Mouse (Mus musculus) heart, embryonic 12.5 days (tissue): ENCODE measurements at regions not wholly inside any gene's neighbourhood (a gene's known extent, or its start where the extent isn't known, plus 50 kb on each side); places are given as distances from the start of the nearest gene placed in this dataset.
A peak's percentile ranks its signal among the peaks of the same experiment; 100 is the strongest.

Experiments
- ATAC-seq: fragments of 200-750 bp; cut with Nextera tagmentation; 2 replicates; pipeline ENCODE4 v1.8.0; 2017; ENCODE audit warnings: moderate TSS enrichment, moderate library complexity; ENCODE audit not compliant: insufficient number of reproducible peaks, low FRiP score
- H3K27ac ChIP-seq: fragments of 300-500 bp; sonication (generic); 2 replicates; pipeline ENCODE4 v1.5.1; 2016; ENCODE audit warnings: mild to moderate bottlenecking, moderate library complexity; ENCODE audit not compliant: poor library complexity, severe bottlenecking
- H3K27me3 ChIP-seq: fragments of 300-500 bp; sonication (generic); replicated peaks from 2 replicates; pipeline ENCODE4 v1.6.1; 2016; ENCODE audit warnings: mild to moderate bottlenecking, moderate library complexity
- H3K36me3 ChIP-seq: fragments of 300-500 bp; sonication (generic); 2 replicates; pipeline ENCODE4 v1.6.1; 2016; ENCODE audit warnings: mild to moderate bottlenecking, moderate library complexity
- H3K4me1 ChIP-seq: fragments of 300-500 bp; sonication (generic); replicated peaks from 2 replicates; pipeline ENCODE4 v1.6.1; 2016; ENCODE audit warnings: mild to moderate bottlenecking
- H3K4me2 ChIP-seq: fragments of 300-500 bp; sonication (generic); 2 replicates; pipeline ENCODE4 v1.6.1; 2016; ENCODE audit warnings: mild to moderate bottlenecking, moderate library complexity
- H3K4me3 ChIP-seq: fragments of 300-500 bp; sonication (generic); 2 replicates; pipeline ENCODE4 v1.5.1; 2016; ENCODE audit warnings: mild to moderate bottlenecking
- H3K9ac ChIP-seq: fragments of 300-500 bp; sonication (generic); 2 replicates; pipeline ENCODE4 v1.6.1; 2016; ENCODE audit warnings: mild to moderate bottlenecking, moderate library complexity
- H3K9me3 ChIP-seq: fragments of 300-500 bp; sonication (generic); replicated peaks from 2 replicates; pipeline ENCODE4 v1.6.1; 2016; ENCODE audit warnings: mild to moderate bottlenecking, moderate library complexity
- WGBS: fragments of 180-500 bp; shearing (Covaris S2); methylation state at CpG from one replicate; pipeline ENCODE4 v1.1.7; 2016; 5-methylcytosine and 5-hydroxymethylcytosine counted together

DNA sequence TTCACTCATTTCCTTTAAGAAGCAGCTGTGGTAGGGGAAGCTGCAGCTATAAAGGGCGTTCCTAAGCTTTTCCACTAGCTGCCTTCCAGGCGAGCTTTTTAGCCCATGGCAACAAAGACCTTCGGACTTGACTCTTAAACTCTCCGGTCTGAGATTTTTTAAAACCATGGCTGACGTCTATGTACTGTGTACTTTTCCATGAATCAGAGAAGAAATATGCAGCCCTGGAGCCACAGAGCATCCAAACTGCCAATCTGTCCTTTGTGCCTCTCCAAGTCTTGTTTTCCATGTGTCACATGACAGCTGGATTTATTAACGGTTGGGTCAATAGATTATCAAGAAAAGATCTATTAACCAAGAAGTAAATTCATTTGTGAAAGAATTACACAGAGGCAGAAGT is 78.9 kb upstream of the Gm9887 start:
- no peaks in the 10 kb centered on the region for H3K27me3 ChIP-seq
- H3K4me2 ChIP-seq: no peak overlapping the region
- H3K27ac ChIP-seq: peak overlapping the region; percentile 18; the same call in 1 of the 2 replicates
- no peak overlapping the region for H3K4me3 ChIP-seq
- H3K9me3 ChIP-seq: no peaks in the 10 kb centered on the region; the same call in 1 of the 2 replicates
- ATAC-seq: no peak
- 41% methylated on average over 6 of the region's 6 CpGs for WGBS
- H3K9ac ChIP-seq: no peak overlapping the region
- peaks cover 23% of the 10 kb centered on the region for H3K4me1 ChIP-seq
- H3K36me3 ChIP-seq: no peaks in the 10 kb centered on the region

- Histone ChIP-seq H3K9ac (no peak overlapping the region), H3K36me3 (no peaks in the 10 kb centered on the region), H3K4me2 (no peak overlapping the region), H3K27ac (no peak overlapping the region), H3K4me1 (peaks cover 25% of the 10 kb centered on the region), H3K27me3 (no peaks in the 10 kb centered on the region), H3K9me3 (0 out of 2 replicates have a peak, but pooled peaks cover 3% of the 10 kb centered on the region), H3K4me3 (no peak overlapping the region)
- WGBS: 57% methylated on average over 14 of the region's 14 CpGs
- no peak for ATAC-seq
These were observed 75.9 kb upstream of the Gm9887 start for GRCm38 (mm10) chr12:69447962-69448767.

DNA sequence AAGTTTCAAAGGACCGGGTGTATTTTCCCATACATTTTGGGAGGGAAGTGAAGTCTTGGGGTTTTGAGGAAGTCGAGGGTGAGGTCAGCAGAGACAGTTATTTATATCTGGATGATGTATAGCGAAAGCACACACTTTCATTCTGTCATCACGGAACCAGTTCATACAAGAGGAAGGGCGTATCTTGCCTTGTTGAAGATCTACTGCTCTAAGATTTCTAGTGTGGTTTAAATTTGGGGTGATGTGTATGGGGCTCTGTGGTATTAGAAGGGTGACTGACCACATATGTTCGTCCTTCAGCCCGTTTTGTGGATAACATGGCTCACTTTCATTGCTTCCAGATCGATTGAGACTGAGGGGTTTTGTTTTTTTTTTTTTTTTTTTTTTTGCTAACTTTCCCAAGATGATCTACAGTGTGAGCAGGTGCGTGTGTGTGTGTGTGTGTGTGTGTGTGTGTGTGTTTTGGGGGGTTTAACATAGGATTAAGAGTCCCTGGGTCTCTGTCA is 75.1 kb upstream of the Gm9887 start:
- ATAC-seq: no peak
- no peaks in the 10 kb centered on the region for H3K36me3 ChIP-seq
- H3K27me3 ChIP-seq: no peaks in the 10 kb centered on the region
- H3K27ac ChIP-seq: 0 out of 2 replicates have a peak overlapping the region, but pooled peaks have one; percentile 15
- H3K4me2 ChIP-seq: peak overlapping the region; percentile 43
- peaks cover 25% of the 10 kb centered on the region for H3K4me1 ChIP-seq
- WGBS: 57% methylated on average over 9 of the region's 9 CpGs
- no peak overlapping the region for H3K4me3 ChIP-seq
- 0 out of 2 replicates have a peak, but pooled peaks cover 3% of the 10 kb centered on the region for H3K9me3 ChIP-seq
- no peak overlapping the region for H3K9ac ChIP-seq

- H3K27me3 ChIP-seq: no peaks in the 10 kb centered on the region
- H3K4me2 ChIP-seq: peak overlapping the region; percentile 43
- no peak overlapping the region for H3K4me3 ChIP-seq
- H3K36me3 ChIP-seq: no peaks in the 10 kb centered on the region
- H3K4me1 ChIP-seq: peaks cover 25% of the 10 kb centered on the region
- 0 out of 2 replicates have a peak overlapping the region, but pooled peaks have one; percentile 15 for H3K27ac ChIP-seq
- H3K9ac ChIP-seq: no peak overlapping the region; the same call in 1 of the 2 replicates
- 0 out of 2 replicates have a peak, but pooled peaks cover 3% of the 10 kb centered on the region for H3K9me3 ChIP-seq
- peak; percentile 33; the same call in 1 of the 2 replicates for ATAC-seq
- WGBS: 51% methylated on average over 17 of the region's 17 CpGs
These were observed 74.4 kb upstream of the Gm9887 start for GRCm38 (mm10) chr12:69446468-69447321.

DNA sequence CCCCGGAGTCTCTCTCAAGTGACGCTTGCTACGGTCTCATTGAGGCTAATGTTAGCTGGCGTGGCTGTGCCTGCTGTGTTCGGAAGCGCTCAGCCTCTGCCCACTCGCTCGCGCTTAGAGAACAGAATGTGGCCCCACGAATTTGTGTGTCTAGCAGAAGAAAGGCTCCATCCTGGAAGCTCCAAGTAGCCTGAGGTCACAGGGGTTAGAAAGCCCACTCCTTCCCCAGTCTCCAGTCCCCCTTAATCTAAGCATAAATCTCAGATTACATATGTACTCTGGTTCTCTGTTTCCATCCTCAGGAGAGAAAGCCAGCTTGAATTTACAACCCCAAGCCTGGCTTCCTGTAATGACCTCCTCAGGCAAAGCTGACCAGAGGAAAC is 73.8 kb upstream of the Gm9887 start:
- Histone ChIP-seq H3K27me3 (no peaks in the 10 kb centered on the region), H3K27ac (no peak overlapping the region), H3K4me2 (peak overlapping the region; percentile 43), H3K9me3 (0 out of 2 replicates have a peak, but pooled peaks cover 3% of the 10 kb centered on the region), H3K36me3 (no peaks in the 10 kb centered on the region), H3K4me3 (no peak overlapping the region), H3K9ac (no peak overlapping the region), H3K4me1 (peaks cover 25% of the 10 kb centered on the region)
- no peak for ATAC-seq
- WGBS: 59% methylated on average over 10 of the region's 10 CpGs

DNA sequence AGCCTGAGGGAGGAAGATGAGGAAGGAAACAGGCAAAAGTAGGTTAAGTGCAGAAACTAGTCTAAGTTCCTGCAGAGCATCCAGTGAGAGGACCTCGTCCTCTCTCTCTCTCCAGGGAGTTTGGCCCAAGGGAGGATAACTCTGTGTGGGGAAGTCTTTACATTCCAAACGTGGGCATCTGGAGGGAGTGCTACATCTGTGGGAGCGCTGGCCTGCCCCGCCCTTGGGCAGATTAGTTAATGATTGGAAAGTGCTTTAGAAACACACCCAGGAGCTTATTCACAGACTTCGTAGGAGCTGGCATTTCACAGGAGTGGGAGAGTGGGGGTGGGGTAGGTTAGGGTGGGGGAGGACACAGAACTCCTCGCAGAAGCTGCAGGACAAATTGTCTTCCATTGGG is 70.1 kb upstream of the Gm9887 start:
- 0 out of 2 replicates have a peak, but pooled peaks cover 3% of the 10 kb centered on the region for H3K9me3 ChIP-seq
- no peaks in the 10 kb centered on the region for H3K36me3 ChIP-seq
- no peak overlapping the region for H3K4me3 ChIP-seq
- ATAC-seq: no peak
- H3K27me3 ChIP-seq: no peaks in the 10 kb centered on the region
- WGBS: 20% methylated on average over 6 of the region's 6 CpGs
- H3K27ac ChIP-seq: no peak overlapping the region
- H3K4me2 ChIP-seq: no peak overlapping the region
- no peak overlapping the region for H3K9ac ChIP-seq
- peaks cover 15% of the 10 kb centered on the region for H3K4me1 ChIP-seq

- Histone ChIP-seq H3K9ac (no peak overlapping the region), H3K4me3 (no peak overlapping the region), H3K4me1 (peaks cover 9% of the 10 kb centered on the region), H3K4me2 (no peak overlapping the region), H3K36me3 (no peaks in the 10 kb centered on the region), H3K27me3 (no peaks in the 10 kb centered on the region), H3K9me3 (0 out of 2 replicates have a peak, but pooled peaks cover 3% of the 10 kb centered on the region), H3K27ac (no peak overlapping the region)
- 88% methylated on average over 4 of the region's 4 CpGs for WGBS
- ATAC-seq: no peak
These were observed 69.5 kb upstream of the Gm9887 start for GRCm38 (mm10) chr12:69441764-69442163.

GRCm38 (mm10) chr12:69438271-69438670 is 66.0 kb upstream of the Gm9887 start:
- ATAC-seq: no peak

GRCm38 (mm10) chr12:69436839-69437501 is 64.7 kb upstream of the Gm9887 start:
- ATAC-seq: no peak
- Histone ChIP-seq H3K4me1 (no peaks in the 10 kb centered on the region), H3K9me3 (peaks cover 4% of the 10 kb centered on the region; the same call in 1 of the 2 replicates), H3K27ac (no peak overlapping the region), H3K36me3 (no peaks in the 10 kb centered on the region), H3K4me3 (no peak overlapping the region), H3K4me2 (no peak overlapping the region), H3K27me3 (no peaks in the 10 kb centered on the region), H3K9ac (no peak overlapping the region)
- 55% methylated on average over 10 of the region's 10 CpGs for WGBS

More at GRCm38 (mm10) chr12:69438271-69438670, 66.0 kb upstream of the Gm9887 start:
- H3K9me3 ChIP-seq: peaks cover 4% of the 10 kb centered on the region; the same call in 1 of the 2 replicates
- H3K4me1 ChIP-seq: no peaks in the 10 kb centered on the region
- no peak overlapping the region for H3K9ac ChIP-seq
- no peak overlapping the region for H3K27ac ChIP-seq
- no peak overlapping the region for H3K4me2 ChIP-seq
- H3K36me3 ChIP-seq: no peaks in the 10 kb centered on the region
- no peaks in the 10 kb centered on the region for H3K27me3 ChIP-seq
- 65% methylated on average over 5 of the region's 5 CpGs for WGBS
- no peak overlapping the region for H3K4me3 ChIP-seq

- no peak for ATAC-seq
- WGBS: 48% methylated on average over 4 of the region's 4 CpGs
- Histone ChIP-seq H3K4me3 (no peak overlapping the region), H3K27me3 (no peaks in the 10 kb centered on the region), H3K9me3 (peaks cover 4% of the 10 kb centered on the region; the same call in 1 of the 2 replicates), H3K4me1 (no peaks in the 10 kb centered on the region), H3K27ac (no peak overlapping the region), H3K36me3 (no peaks in the 10 kb centered on the region), H3K9ac (no peak overlapping the region), H3K4me2 (no peak overlapping the region)
These were observed 62.1 kb upstream of the Gm9887 start for GRCm38 (mm10) chr12:69434315-69434714.
